Mouse (Mus musculus): ENCODE measurements around the gene Ascc2.

- TF ChIP-seq ZNF384 (IDR thresholded peaks at IDR 0.05; ENCODE audit: low read depth, low read length) (no peak), ZC3H11A (IDR thresholded peaks at IDR 0.05; ENCODE audit: borderline replicate concordance, low read depth, low read length) (no peak), HCFC1 (IDR thresholded peaks at IDR 0.05; ENCODE audit: borderline replicate concordance, insufficient read depth, low read length) (no peak), MAFK (IDR thresholded peaks at IDR 0.05; ENCODE audit: insufficient read depth, low read depth, low read length) (no peak)
Observed at GRCm38 (mm10) chr11:4714727-4715126, 77.2 kb downstream of the Ascc2 start.
